Mouse (Mus musculus): ENCODE measurements around the gene Gm2115.

DNA sequence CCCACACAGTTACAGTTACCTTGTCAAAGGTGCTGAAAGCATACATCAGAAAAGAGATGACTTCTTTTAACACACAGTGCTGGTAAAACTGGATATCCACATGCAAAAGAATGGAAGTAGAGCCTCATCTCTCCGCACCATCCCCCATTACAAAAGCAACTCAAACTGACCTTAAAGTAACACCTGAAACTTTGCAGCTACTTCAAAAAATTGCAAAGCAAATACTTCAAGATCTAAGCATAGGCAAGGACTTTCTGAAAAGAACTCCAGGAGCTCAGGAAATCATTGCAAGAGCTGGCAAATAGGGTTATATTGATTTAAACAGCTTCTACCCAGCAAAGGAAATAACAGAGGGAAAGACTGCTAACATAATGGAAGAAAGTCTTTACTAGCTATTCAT is 31.7 kb downstream of the Gm2115 start:
- TF ChIP-seq NELFE (IDR thresholded peaks at IDR 0.05; ENCODE audit: low read depth, low read length) (no peak), CTCF (conservative IDR thresholded peaks at IDR 0.05 in 1 of 2, IDR thresholded peaks at IDR 0.05 in 1 of 2; ENCODE audit: low read depth in 2 of 2, low read length in 2 of 2) (no peak), POLR2A (IDR thresholded peaks at IDR 0.05; ENCODE audit: low read depth, low read length) (no peak), MYC (IDR thresholded peaks at IDR 0.05; ENCODE audit: low read depth, low read length) (no peak), E2F4 (IDR thresholded peaks at IDR 0.05; ENCODE audit: insufficient replicate concordance, low read depth, low read length) (no peak)

All from CH12.LX (cell line).